Mouse (Mus musculus) kidney, postnatal 4 days (tissue): ENCODE data around the gene Ankrd27.

Source experiments
- DNase-seq, 2 experiments: peaks; one replicate each; pipeline ENCODE4 v3.0.0; 2021; ENCODE audit warnings: mixed read lengths in 2 of 2

Ankrd27 gene

DNA sequence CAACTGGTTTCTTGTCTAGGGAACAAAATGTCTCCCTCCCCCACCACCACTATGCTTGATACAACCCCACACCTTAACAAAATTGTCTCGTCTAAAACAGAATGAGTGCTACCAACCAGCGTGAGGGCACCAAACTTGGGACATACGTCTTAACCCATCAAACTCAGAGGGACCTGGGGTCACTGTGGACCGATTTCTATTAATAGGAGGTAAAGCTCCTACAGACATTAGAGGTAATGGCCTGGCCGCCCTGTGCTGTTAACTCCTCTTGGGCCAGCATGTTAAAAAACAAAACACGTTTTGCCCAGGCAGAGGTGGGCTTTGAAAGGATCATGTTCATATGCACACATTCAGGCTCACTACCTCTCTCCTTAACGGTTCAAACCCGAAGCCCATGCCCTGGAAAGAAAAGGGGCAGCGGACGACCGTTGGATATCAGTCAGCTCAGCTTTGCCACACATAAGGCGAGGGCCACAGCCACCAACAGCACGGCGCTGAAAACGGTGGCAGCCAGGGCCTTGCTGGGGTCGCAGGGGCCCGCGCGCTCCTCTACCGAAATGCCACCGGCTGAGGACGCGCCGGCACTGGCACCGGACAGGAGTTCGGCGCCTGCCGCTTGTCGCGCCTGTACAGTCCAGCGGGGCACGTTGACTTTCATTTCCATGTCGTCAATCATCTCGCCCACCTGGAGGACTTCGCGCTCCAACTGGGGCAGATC is 1.8 kb upstream of the Ankrd27 start:
- DNase-seq = no peak

DNA sequence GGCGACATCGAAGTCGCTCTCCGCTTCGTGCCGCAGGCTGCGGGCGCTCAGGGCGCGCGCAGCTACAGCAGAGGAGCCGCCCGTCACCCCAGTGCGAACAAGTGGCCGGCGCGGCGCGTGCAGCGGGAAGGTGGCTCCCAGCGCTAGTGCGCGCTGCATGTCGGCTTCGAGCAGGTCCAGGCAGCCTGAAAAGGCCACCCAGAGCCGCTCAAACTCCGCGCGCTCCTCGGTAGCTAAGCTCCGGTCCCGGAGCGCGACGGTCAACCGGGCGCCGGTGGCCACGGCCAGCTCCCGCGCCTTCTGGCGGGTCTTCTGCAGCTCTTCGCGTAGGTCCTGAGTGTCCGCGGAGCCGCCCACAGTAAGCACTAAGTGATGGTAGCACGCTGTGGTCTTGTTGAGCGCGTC is 1.3 kb upstream of the Ankrd27 start:
- DNase-seq = peak; percentile 50 to 67

DNA sequence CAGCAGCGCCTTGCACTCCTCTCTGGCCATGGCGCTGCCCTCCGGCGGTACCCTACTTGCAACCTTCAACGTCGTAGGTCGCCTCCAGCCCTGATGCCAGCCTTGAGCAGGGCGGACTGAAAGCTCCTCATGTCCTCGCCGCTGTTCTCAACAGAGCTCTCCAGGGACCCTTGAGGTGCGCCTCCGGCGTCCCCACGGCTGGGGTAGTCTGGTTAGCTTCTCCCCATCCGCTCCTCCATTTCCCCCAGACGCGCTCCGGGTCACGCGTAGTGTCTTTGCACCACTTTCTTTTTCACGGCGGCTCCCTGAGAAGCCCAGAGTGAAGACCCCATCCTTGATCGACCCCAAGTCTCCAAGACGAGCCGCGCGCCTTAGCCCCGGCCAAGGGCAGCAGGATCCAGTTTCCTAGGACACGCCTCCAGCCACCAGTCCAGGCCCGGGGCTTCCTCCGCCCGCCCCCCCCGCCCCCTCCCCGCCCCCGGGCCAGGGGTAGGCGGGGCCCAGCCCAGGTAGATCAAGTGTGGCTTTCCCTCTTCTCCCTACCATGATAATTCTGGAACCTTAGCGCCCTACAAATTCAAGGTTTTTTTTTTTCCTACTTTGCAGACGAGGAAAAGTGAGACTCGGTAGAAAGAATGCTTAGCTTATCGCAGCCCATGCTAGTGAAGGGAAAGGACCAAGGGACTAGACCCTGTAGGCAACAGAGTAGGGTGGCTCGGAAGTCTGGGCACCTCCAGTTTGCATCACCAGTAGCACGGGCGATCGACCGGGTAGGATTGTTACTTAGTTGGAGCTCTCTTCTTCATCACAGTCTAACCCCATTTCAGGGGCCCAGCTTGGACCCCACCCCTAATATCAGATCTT is 621 bp upstream of the Ankrd27 start, which contains the start of gene Rgs9bp:
TSS of gene Rgs9bp (minus strand) at position 392 of the 864 bp plus-strand sequence.
- DNase-seq = peak; percentile 67 to 79

DNA sequence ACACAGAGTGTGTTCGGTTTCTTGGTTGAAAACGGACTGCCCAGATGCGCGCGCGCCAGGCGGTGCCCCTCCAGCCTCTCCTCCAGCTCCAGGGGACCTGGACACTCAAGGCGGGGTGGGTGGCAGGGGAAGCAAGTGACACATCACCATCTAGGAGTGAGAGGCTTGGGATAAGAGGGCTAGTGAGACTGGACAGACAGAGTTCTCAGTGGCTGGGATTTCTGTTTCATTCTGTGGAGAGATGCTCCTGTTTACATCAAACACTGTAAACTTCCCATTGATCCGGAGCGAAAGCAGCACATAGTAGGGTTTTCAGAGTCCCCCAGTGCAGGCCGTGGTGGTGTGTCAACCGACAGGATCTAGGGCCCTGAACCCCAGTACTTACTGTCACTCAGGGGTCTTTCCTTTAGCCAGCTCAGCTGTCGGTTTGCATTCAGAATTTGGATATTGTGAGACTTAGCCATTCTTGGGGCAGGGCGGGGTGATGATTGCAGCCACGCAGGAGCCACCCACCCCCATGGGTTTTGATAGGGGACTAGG is 932 bp downstream of the Ankrd27 start:
- DNase-seq = no peak

DNA sequence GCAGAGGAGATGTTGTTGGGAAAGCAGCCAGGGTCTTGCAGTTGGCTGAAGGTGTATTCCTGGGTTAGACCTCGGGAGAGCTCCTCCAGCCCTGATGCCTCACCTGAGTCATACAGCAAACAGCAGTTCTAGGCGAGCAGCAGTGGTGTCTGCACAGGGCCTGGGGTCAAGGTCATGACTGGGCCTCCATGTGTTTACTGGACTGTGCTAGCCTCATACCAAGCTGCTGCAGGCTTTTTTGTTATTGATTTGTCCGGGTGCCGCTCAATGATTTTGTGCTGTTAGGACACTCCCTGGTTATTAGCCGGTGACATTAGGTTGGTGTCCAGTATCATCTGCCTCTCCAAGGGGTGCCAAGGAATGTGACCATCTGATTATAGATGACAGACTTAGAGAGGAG is 1.7 kb downstream of the Ankrd27 start:
- DNase-seq = no peak

DNA sequence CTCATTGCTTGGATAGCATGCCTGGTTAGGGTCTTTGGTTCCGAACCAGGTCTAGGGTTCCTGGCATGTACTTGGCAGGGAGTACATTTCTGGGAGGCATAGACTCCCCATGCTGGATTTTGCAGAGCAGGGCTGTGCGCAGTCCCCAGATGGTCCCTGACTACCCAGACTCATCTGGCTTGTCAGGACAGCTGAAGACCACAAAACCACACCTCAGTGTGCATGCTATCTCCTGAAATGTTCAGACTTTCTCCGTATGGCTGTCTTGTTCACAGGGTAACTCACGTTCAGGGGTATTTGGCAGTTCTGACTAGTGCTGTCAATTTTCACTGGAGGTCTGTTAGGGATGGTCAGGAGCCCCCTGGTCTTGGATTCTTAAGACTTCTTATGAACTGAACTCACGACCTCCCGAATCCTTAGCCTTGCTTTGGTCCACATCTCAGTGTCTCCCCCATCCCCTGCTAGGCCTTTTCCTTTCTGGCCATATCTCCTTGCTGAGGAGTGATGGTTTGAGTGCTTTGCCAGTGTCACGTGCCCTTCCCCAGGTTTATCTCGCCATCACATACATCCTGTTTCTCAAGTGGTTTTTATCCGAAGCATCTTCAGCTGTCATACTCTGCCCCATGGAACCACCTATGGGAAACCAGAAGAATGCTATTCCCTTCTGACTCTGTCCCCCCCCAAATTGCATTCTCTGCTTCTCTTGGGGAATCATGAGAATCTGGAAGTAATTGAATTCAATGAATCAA is 2.8 kb downstream of the Ankrd27 start:
- DNase-seq = no peak

DNA sequence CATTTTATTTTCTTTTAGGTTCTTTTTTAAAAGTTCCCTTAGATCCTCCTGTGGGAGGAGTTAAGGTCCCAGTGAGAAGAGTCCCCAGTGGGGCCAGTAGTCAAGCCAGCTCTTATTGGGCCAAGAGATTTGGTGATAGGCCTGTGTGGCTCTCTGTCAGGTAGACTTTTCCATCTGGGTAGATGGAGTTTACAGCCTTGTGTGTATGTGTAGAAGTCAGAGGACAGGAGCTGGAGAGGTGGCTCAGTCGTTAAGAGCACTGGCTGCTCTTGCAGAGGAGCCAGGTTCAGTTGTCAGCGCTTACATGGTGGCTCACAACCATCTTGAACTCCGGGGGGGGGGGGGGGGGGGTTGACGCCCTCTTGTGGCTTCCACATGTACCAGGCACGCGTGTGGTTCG is 3.4 kb downstream of the Ankrd27 start:
- DNase-seq = no peak

DNA sequence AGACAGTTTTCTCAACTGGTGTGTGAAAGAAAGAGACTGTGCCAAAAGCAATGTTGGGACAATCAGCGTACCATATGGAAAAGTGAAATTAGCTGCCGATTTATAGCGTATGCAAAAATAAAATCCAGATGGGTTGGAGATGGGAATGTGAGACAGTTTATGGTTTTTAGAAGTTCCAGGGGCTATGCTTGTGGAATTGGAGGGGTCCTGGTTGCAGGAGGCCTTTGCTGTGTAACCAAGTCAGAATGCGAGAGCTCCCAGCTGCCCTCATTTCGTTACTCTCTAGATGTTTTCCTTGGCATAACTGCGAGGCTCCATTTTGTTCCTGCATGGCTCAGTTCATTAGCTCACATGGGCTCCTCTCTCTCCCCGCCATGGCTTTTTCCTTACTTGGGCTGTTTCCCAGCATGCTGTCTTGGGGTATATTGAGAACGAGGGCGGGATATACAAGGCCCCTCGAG is 4.7 kb downstream of the Ankrd27 start:
- DNase-seq = peak; percentile 24 to 33

DNA sequence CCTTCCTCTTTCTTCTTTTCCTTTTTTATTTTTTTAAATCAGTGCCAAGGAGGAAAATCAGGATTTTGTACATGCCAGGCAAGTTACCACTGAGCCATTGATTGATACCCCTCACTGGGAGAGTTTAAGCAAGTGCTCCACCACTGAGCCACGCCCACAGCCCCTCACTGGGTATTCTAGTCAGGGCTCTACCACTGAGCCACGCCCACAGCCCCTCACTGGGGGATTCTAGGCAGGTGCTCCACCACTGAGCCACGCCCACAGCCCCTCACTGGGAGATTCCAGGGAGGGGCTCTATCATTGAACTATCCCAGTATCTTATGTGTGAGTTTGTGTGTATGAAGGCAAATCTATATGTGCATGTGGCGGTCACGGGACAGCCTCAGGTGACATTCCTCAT is 8.3 kb downstream of the Ankrd27 start:
- DNase-seq = no peak

DNA sequence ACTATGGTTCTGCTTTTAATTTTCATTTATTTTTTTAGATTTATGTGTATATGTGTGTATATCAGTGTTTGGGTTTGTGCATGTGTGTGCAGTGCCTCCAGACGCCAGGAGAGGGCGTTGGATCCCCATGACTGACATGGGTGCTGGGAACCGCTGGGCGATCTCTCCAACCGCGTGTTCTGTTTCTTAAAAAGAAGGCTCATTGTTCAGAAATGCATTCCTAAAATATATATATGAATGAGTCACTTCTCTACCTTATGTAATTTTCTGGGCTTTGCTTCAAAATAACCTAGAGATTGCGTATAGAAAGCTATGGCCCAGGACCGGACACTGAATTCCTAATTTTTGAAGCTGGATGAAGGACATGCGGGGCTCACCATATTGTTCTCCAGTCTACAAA is 13.4 kb downstream of the Ankrd27 start:
- no peak for DNase-seq

DNA sequence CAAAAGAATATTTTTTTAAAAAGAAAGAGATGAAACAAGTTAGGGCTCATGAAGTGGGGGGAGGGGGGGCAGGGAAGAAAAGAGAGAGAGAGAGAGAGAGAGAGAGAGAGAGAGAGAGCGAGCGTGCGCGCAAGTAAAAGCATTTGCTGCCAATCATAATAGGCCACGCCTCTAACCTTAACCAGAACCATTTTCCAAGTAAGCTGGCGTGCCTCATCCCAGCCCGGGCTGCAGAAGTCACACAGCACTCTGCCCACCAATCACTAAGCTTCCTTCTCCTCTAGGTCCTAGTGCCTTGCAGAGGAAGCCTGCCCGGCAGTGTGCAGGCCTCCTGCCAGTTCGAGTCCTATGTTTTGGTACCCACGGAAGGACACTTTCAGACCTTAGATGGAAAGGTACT is 14.0 kb downstream of the Ankrd27 start:
- DNase-seq = no peak

DNA sequence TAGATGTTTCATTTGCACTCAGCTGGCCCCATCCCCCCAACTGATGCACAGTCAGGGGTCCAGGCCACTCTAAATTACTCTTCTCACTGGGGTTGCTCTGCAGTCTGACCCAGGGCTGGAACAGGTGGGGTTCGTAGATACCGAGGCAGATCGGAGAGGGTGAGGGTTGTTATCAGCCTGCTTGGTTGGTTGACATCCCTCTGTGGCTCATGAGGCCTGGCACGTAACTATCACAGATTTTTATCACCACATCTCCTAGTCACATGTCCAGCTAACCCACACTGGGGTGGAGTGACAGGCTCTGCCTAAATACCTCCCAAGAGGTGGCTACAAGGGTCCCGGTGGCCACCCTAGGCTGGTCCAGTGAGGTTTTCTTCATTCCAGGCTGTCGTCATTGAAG is 15.1 kb downstream of the Ankrd27 start:
- DNase-seq = no peak

DNA sequence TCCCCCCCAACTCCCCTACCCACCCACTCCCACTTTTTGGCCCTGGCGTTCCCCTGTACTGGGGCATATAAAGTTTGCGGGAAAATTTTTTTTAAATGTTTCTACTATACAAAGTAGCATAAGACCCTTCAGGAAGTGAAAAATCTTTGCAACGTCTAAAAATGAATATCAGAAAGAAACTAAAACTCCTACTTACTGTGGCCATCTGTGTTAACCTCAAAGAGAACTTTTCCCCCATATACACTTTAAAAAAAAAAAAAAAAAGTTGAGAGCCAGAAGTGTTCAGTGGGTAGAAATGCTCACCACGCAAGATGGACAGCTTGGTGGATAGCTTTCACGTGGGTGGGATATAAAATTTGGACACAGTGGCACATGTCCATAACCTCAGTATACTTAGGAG is 16.7 kb downstream of the Ankrd27 start:
- DNase-seq = no peak

DNA sequence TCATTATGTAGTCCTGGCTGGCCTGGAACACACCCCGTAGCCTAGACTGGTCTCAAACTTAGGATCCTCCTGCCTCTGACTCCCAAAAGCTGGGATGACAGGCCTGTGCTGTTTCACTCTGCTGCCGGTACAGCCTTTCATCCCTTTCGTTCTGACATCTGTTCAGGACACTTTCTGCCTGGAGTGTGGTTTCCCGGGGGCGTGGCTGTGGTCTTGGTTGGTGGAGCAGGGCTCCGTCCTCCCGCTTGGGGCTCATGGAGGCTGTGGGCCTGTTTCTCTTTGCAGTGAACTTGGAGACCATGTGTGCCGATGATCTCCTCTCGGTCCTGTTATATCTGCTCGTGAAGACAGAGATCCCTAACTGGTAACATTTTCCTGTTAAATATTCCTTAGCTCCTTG is 20.8 kb downstream of the Ankrd27 start:
- no peak for DNase-seq

DNA sequence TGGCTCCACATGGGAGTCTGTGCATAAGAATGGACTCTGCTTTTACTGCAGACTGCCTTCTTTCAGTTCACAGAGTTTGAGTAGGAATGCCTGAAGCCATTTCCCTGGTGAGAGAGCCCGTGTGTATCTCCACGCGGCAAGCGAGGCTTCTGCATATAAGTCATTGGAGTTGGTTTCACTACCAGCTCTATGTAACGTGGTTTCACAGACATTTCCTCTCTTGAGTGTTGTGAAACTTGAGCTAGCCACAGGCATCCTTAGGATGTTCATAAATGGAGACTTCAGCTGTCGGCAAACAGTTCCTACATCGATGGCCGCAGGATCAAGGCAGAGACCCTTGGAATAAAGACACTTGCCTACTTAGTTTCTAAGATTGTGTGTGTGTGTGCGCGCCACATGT is 23.2 kb downstream of the Ankrd27 start:
- no peak for DNase-seq

DNA sequence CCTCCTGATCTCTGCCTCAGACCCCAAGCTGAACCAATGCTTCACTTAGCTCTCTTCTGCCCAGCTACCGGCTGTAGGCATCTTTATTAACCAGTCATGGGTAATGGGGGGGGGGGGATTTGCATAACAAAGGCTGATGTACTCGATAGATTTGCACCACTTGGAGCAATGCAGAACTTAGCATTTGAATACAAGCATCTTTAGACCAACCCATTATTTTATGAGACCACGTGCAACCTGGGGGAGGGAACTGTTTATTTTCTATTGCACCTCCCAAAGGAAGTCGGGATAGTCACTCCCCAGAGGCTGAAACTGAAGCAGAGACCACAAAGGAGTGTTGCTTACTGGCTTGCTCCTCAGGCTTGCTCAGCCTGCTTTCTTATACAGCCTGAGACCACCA is 31.5 kb downstream of the Ankrd27 start:
- no peak for DNase-seq

DNA sequence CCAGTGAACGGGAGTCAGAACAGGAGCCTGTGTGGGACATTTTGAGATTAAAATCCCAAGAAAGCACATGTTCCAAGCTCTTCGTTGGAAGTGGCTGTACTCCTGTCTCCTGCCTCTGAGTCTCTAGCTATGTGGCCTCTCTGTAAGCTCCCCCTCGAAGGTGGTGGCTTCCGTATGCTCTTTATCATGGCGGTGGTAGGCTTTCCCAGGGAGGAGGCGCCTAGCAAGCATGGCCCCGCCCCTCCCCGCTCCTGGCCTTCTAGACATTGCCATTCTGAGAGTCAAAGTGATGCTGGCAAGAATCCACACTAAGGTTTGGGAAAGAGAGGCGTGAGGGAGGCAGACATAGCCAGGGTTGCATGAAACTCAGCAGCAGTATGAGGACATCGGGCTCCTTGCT is 36.6 kb downstream of the Ankrd27 start:
- no peak for DNase-seq

DNA sequence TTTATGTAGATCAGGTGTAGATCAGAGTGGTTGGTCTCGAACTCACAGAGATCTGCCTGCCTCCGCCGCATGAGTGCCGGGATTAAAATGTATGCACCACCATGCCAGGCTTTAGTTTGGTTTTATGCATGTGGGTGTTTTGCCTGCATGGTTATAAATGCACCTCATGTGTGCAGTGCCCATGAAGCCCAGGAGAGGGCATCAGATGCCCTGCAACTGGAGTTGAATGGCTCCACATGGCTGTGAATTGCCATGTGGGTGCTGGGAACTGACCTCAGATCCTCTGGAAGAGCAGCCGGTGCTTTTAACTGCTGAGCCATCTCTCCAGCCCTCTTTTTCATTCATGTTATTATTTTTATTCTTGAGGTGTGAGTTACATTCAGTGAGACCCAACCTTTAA is 40.0 kb downstream of the Ankrd27 start:
- DNase-seq = no peak

DNA sequence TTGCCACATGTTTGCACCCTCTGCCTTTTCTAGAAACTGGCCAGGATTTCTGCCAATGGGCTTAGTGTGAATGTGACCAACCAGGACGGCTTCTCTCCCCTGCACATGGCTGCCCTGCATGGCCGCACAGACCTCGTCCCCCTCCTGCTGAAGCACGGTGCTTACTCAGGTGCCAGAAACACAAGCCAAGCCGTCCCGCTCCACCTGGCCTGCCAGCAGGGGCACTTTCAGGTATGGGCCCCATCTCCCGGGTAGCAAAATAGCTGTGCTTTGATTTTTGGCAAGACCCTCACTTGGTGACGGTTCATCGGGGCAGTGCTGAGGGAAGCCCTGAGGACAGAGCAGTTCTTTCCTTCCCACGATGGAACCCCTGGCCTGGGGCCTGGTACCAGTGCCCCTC is 41.3 kb downstream of the Ankrd27 start:
- DNase-seq = peak; percentile 13 to 16

DNA sequence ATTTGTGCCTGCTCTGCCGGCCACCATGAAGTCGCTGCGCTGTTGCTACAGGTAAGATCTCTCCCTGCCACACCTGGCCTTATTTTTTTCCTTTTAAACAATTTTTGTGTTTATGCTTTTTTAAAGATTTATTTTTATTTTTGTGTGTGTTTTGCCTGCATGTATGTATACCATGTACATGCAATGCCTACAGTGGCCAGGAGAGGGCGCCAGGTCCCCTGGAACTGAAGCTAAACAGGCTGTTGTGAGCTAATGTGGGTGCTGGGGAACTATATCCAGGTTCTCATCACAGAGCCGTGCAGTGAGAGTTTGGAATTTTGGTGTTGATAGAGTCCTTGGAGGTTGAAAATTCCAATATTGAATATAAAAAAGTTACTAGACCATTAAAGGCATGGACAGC is 42.5 kb downstream of the Ankrd27 start:
- peak; percentile 54 to 56 for DNase-seq

DNA sequence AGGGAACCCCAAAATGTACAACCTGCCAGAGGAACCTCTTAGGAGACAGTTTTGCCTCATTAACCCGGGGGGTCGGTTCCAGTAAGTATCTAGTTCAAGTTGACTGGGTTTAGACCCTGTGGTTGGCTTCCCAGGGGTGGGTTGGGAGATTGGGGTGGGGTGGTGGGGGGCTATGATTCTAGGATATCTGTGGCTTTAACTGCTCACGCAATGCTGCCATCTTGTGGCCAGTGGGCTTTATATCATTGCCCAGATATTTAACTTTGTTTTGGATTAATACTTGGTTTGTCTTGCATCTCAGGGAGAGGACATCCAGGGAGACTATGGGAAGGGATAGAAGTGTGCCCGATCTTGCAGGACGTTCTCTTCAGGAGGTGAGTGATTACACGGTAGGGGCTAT is 50.2 kb downstream of the Ankrd27 start:
- peak; percentile 65 to 67 for DNase-seq

DNA sequence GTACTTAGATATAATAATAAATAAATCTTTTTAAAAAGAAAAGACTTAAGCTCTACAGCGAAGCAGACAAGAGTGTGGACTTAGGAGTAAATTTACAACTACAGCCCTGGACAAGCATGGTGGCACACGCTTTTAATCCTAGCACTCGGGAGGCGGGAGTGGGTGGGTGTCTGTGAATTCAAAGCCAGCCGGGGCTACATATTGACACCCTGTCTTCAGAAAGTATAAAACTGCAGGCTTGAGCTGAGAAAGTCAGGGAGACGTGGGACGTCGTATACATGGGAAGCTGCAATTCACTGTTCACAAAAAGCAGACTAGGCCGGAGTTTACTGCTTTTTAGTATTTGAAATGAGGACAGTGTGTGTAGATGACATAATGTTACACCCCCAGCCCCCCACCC is 50.8 kb downstream of the Ankrd27 start:
- DNase-seq = no peak

DNA sequence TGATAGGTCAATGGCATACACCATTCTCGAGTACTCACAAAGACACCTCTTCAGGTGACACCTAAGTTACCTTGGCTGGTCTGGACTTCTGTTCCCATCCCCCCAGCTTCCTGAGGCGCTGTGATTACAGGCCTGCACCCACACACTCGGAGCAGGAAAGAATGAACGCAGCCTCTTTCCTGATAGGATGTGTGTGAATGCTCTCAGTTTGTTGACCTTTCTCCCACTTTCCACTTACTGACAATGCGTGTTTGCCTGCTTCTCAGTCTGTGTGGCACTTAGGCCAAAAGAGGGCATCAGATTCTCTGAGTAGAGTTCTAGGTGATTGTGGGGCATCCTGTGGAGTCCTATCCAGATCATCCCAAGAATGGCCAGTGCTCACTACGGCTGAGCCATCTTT is 54.0 kb downstream of the Ankrd27 start:
- DNase-seq = no peak
